Mouse (Mus musculus) retina, postnatal 7 days (tissue): ENCODE results near the gene Kcnj6.
A peak's percentile ranks its signal among the peaks of the same experiment; 100 is the strongest.

Experiments used
- DNase-seq: peaks from one replicate; pipeline ENCODE4 v3.0.0-alpha.2; 2012; ENCODE audit warnings: low read depth, low spot score

Kcnj6 gene

GRCm38 (mm10) chr16:94720476-94721153 lies 276.9 kb downstream of the Kcnj6 start:
- DNase-seq: no peak

DNA sequence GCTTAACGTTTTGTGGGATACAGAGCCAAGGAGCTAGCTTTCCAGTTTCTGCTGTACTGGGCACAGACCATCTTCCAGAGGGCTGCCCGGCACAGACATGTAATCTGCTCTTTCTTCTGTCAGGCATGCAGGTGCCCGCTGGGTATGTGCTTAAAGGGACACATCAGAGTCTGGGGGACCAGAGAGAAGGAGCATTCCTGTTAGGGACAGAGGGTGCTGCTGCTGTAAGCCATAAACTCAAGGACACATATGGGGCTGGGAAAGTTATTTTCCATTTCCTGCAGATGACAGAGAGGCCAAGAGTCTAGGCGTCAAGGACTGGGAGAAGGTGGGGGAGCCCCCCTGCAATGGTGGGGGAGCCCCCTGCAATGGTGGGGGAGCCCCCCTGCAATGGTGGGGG lies 278.0 kb downstream of the Kcnj6 start:
- no peak for DNase-seq

DNA sequence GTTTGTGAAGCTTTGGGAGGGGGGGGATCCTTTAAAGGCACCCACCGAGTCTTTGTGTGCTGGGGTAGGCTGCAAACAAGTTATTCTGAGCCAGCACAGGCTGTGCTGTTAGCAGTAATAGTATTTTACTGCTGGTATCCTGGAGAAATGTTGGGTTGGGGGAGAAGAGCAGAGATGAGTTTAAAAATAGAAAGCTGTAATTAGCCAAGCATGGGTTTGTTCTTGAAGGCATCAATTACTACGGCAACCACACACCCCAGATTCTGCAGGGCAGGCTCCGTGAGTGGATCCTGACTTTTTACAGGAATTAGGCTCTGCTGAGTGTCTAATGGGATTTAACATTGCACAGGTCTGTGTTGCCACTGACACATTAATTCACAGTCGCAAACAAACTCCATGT lies 278.6 kb downstream of the Kcnj6 start:
- DNase-seq: no peak

- no peak for DNase-seq
Observed at GRCm38 (mm10) chr16:94717051-94717450, 280.4 kb downstream of the Kcnj6 start.

GRCm38 (mm10) chr16:94714483-94714882 lies 283.0 kb downstream of the Kcnj6 start:
- no peak for DNase-seq

DNA sequence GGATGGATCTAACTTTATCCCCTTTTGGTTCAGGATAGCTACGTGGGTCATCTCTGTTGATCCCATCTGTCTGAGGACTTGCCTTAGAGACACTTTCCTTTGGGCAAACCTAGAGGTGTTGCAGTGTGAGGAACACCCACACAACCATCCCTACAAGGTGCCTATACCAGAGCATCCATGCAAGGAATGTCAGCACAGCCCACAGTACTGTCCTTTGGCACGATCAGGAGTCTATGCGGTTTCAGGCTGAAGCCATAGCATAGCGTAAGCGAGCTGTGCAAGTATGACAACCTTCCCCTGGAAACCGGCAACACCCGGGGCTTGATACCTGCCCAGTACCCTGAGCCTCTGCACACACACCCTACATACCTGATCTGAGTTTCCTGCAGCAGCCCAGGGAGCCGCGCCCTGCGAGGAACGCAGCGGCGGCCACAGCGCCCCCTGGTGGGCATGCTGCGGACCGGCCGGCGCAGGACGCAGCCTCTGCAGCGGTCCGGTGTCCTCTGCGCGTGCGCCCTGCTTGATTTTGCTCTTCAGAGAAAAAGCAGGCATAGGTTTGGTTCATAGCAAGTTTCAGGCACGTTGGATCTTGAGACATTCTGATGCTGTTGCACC lies 283.9 kb downstream of the Kcnj6 start:
- DNase-seq: peak; percentile 55

DNA sequence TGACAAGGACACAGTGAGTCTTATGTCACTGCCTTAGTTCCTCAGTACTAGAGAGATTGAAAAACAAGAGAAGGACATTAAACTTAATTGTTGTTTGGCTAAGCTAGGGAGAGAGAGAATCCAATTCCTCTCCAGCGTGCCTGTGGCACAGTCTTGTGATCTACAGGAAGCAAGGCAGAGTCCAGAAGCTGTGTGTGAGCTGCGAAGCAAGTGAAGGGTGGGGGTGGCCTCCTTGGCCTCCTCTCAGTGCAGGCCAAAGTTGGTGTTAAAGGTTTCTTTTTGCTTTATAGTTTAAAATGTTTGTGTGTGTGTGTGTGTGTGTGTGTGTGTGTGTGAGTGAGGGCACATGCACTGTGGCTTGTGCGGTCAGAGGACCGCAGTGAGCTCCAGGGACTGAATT lies 295.5 kb downstream of the Kcnj6 start:
- DNase-seq: no peak

DNA sequence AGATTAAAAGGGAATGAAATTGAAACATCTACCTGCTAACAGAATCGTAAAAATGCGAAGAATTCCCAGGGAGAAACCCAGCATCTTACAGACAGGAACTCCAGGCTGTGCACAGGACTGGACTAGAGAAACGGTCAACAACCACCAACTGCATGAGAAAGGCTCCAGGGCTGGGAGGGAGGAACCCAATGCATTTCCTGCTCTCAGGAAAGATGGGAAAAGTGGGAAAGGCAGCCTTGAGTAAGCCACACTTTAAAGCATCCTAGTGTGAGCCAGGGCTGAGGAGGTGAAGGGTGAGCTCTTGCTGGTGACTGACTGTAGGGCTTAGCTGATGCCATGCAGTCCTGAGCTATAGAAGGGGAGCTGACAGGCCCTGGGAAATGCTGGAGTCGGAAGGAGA lies 296.4 kb downstream of the Kcnj6 start:
- DNase-seq: no peak
